Mouse (Mus musculus): ENCODE data around the gene Sh3d19.

- no peak for TF ChIP-seq POLR2A (IDR thresholded peaks at IDR 0.05; ENCODE audit: low read depth, low read length)
- no peak for TF ChIP-seq CTCF (conservative IDR thresholded peaks at IDR 0.05; ENCODE audit: insufficient read depth, insufficient read length, low read depth, low read length)
These were observed 132.8 kb downstream of the Sh3d19 start for GRCm38 (mm10) chr3:86103449-86104291.

All from kidney, adult 2 months (tissue).